Mouse (Mus musculus) limb, embryonic 14.5 days (tissue): ENCODE measurements around the gene 4930470P17Rik. TPM values are rescaled to one million over a fixed set of nuclear protein-coding genes. Genes with fewer than 3 reads are reported as not detected.

ENCODE experiments used
- ATAC-seq: fragments of 200-750 bp; cut with Nextera tagmentation; 2 replicates; pipeline ENCODE4 v1.8.0; 2017; ENCODE audit warnings: low read depth, moderate number of reproducible peaks, moderate TSS enrichment; ENCODE audit not compliant: low FRiP score
- DNase-seq: peaks from one replicate; pipeline ENCODE4 v3.0.0-alpha.2; 2015; ENCODE audit warnings: low spot score
- H3K27ac ChIP-seq: fragments of 300-500 bp; sonication (generic); replicated peaks from 2 replicates; pipeline ENCODE4 v1.5.1; 2014; ENCODE audit warnings: low read depth, mild to moderate bottlenecking, low read length, moderate library complexity, mixed read lengths
- H3K27me3 ChIP-seq: fragments of 300-500 bp; sonication (generic); 2 replicates; pipeline ENCODE4 v1.6.1; 2014; ENCODE audit warnings: low read length, mixed read lengths; ENCODE audit not compliant: control insufficient read depth, insufficient read depth
- H3K36me3 ChIP-seq: fragments of 300-500 bp; sonication (generic); 2 replicates; pipeline ENCODE4 v1.6.1; 2014; ENCODE audit warnings: mild to moderate bottlenecking, low read length, moderate library complexity, mixed read lengths; ENCODE audit not compliant: control insufficient read depth, insufficient read depth
- H3K4me1 ChIP-seq: fragments of 300-500 bp; sonication (generic); 2 replicates; pipeline ENCODE4 v1.6.1; 2014; ENCODE audit warnings: antibody characterized with exemption, low read length, mixed read lengths; ENCODE audit not compliant: control insufficient read depth, insufficient read depth
- H3K4me2 ChIP-seq: fragments of 300-500 bp; sonication (generic); replicated peaks from 2 replicates; pipeline ENCODE4 v1.6.1; 2014; ENCODE audit warnings: low read depth, mild to moderate bottlenecking, low read length, moderate library complexity; ENCODE audit not compliant: severe bottlenecking
- H3K4me3 ChIP-seq: fragments of 300-500 bp; sonication (generic); replicated peaks from 2 replicates; pipeline ENCODE4 v1.5.1; 2014; ENCODE audit warnings: low read length
- H3K9ac ChIP-seq: fragments of 300-500 bp; sonication (generic); 2 replicates; pipeline ENCODE4 v1.6.1; 2014; ENCODE audit warnings: mild to moderate bottlenecking, low read depth, low read length, moderate library complexity; ENCODE audit not compliant: severe bottlenecking
- H3K9me3 ChIP-seq: fragments of 300-500 bp; sonication (generic); 2 replicates; pipeline ENCODE4 v1.6.1; 2016; ENCODE audit warnings: low read length; ENCODE audit not compliant: control insufficient read depth
- POLR2A ChIP-seq: fragments of 200-500 bp; IDR thresholded peaks from 2 replicates; pipeline ENCODE4 v1.8.0; 2012; ENCODE audit warnings: inconsistent platforms, mild to moderate bottlenecking, moderate library complexity, borderline replicate concordance; ENCODE audit not compliant: insufficient read depth, insufficient read length; ENCODE audit errors: extremely low read depth
- WGBS: fragments of 180-500 bp; shearing (Covaris S2); extraction: QIAGEN DNeasy Blood & Tissue Kit; methylation state at CpG from one replicate; pipeline ENCODE4 v1.1.7; 2014; 5-methylcytosine and 5-hydroxymethylcytosine counted together
- polyA plus RNA-seq, 2 experiments: library from polyadenylated mRNA; depleted of rRNA in 1 of 2; stranded (reverse) in 1 of 2; unstranded in 1 of 2; fragments of >200 nt; fragmentation: Nextera tagmentation in 1 of 2; extraction: Ambion mirVana in 1 of 2; gene quantifications; 2 replicates each; pipeline versions ENCODE4 v1.2.1 to v1.2.3; 2012 to 2014

The 4930470P17Rik gene
- polyA plus RNA-seq, 2 experiments, result not detected

DNA sequence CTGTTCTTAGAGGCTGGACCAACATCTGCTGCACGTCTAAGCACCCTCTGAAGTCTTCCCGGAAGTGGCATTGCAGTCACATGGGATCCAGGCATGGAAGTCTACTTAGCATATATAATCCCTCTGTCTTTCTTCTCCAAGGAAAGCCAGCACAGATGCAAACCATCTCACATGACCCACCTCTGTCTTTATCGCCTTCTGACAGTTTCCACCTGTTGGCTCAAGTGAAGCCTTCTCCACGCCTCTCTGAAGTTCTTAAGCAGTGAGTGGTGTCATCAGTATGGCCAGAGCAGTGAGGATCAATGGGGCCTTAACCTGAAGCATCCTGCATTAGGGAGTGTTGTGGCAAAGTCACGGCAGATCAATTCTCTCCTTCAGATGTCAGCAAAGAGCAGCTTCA is 23.2 kb downstream of the 4930470P17Rik start:
- Histone ChIP-seq H3K9me3 (no peaks in the 10 kb centered on the region), H3K4me1 (no peaks in the 10 kb centered on the region), H3K4me2 (no peak overlapping the region), H3K4me3 (no peak overlapping the region), H3K36me3 (no peaks in the 10 kb centered on the region), H3K27me3 (no peaks in the 10 kb centered on the region), H3K9ac (no peak overlapping the region), H3K27ac (no peak overlapping the region)
- ATAC-seq (no peak), DNase-seq (no peak)
- no peak for TF ChIP-seq POLR2A
- WGBS, result 65% methylated on average over 5 of the region's 5 CpGs

DNA sequence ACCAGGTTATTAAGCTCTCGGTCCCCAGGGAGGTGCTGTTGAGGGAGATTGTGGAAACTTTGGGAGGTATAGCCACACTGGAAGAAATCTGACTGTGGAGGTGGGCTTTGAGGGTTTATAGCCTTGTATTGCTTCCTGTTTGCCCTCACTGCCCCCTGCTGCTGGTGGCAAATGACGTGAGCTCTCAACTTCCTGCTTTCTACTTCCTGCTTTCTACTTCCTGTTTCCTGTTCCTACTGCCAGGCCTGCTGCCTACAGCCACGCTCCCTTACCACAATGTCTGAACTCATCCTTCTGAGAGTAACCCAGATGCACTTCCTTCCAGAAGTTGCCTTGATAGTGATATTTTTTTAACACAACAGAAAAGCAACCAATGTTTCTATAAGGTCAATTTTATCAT is 24.3 kb downstream of the 4930470P17Rik start:
- H3K27ac ChIP-seq, result no peak overlapping the region
- no peaks in the 10 kb centered on the region for H3K9me3 ChIP-seq
- H3K4me1 ChIP-seq, result no peaks in the 10 kb centered on the region
- 80% methylated on average over 3 of the region's 3 CpGs for WGBS
- no peak overlapping the region for H3K4me3 ChIP-seq
- H3K9ac ChIP-seq, result no peak overlapping the region
- no peaks in the 10 kb centered on the region for H3K36me3 ChIP-seq
- no peak for ATAC-seq
- H3K27me3 ChIP-seq, result no peaks in the 10 kb centered on the region
- no peak for TF ChIP-seq POLR2A
- DNase-seq, result no peak
- no peak overlapping the region for H3K4me2 ChIP-seq

DNA sequence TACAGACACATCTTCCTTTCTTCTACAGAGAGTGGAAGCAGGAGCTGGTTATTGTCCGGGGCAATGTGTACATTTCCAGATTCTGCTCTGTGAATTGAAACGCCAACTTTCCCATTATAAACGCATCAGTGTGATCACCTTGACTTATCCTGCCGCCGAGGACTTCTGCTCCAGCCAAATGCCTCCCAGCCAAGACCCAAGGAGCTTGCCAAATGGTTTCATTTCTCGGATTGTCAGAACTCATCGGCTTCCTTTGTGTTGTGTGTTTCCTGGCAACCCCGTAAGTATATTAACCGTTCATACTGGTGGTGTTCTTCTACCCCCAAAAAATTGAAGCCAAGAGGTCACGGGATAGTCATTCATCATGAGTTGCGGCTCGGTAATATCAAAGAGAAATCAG is 25.7 kb downstream of the 4930470P17Rik start:
- no peak overlapping the region for H3K4me2 ChIP-seq
- H3K36me3 ChIP-seq, result no peaks in the 10 kb centered on the region
- H3K27me3 ChIP-seq, result no peaks in the 10 kb centered on the region
- TF ChIP-seq POLR2A, result no peak
- no peaks in the 10 kb centered on the region for H3K9me3 ChIP-seq
- H3K9ac ChIP-seq, result no peak overlapping the region
- H3K4me3 ChIP-seq, result no peak overlapping the region
- ATAC-seq, result no peak
- 77% methylated on average over 12 of the region's 12 CpGs for WGBS
- no peak for DNase-seq
- no peak overlapping the region for H3K27ac ChIP-seq
- no peaks in the 10 kb centered on the region for H3K4me1 ChIP-seq

DNA sequence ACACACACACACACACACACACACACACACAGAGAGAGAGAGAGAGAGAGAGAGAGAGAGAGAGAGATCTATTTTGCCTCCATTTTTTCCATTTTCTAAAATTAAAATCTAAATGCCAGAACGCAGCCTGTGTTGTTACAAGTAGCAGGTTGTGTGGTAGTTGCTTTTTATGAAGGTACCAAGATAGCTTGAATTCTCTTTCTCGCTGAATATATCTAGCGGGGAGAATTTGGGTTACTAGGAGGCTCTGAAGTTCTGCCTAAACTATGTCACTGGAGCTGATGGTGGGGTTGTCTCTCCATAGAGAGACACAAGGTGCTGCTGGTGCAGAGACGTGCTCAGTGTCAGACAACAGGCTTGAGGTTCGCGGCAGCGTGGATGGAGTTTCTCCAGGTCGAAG is 36.8 kb downstream of the 4930470P17Rik start:
- ATAC-seq, result no peak
- Histone ChIP-seq H3K27ac (no peak overlapping the region), H3K4me3 (no peak overlapping the region), H3K4me1 (no peaks in the 10 kb centered on the region), H3K27me3 (no peaks in the 10 kb centered on the region), H3K9me3 (no peaks in the 10 kb centered on the region), H3K36me3 (no peaks in the 10 kb centered on the region), H3K4me2 (no peak overlapping the region), H3K9ac (no peak overlapping the region)
- TF ChIP-seq POLR2A, result no peak
- DNase-seq, result no peak
- WGBS, result 89% methylated on average over 8 of the region's 8 CpGs

DNA sequence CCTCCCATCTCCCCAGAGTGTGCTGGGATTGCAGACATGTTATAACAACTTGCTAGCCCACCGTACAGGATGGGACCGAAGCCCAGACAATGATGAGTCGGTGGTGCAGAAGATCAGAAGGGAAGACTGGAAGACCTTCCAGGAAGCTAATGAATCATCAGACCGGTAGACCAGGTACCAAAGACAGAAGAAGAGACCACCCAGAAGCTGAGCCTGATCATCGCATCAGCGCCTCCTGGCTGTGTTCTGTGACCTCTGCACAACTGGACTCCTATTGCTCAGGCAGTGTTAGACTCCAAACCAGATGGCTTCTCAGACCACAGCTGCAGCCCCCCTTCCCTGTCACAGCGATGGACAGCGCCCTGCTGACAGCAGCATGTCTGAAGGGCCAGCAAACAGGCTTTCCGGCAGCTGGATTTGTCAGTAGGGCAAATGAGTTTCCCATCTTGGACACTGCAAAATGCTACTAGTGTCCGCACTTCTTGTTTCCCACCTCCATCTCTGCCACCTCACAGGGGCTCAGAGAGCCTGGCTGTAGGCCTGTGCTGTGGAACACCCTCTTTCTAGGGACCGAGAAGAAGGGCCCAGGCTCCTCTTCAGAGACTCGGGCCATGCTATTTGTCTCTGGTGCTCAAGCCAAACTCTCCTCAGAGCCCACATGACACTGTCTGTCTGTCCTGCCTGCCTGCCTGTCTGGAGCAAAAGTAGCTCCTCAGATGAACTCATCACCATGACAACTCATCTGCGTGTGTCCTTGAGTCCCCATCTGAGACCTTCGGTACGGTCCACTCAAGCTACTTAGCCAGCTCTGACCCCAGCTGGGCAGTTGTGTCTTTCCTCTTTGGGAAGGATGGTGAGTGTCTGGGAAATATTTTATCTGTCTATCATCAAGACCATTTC is 37.6 kb downstream of the 4930470P17Rik start:
- no peaks in the 10 kb centered on the region for H3K4me1 ChIP-seq
- no peaks in the 10 kb centered on the region for H3K36me3 ChIP-seq
- WGBS, result 75% methylated on average over 15 of the region's 15 CpGs
- TF ChIP-seq POLR2A, result no peak
- no peak overlapping the region for H3K4me3 ChIP-seq
- no peak for DNase-seq
- no peaks in the 10 kb centered on the region for H3K27me3 ChIP-seq
- no peak overlapping the region for H3K4me2 ChIP-seq
- no peaks in the 10 kb centered on the region for H3K9me3 ChIP-seq
- ATAC-seq, result no peak
- no peak overlapping the region for H3K27ac ChIP-seq
- no peak overlapping the region for H3K9ac ChIP-seq
